Mouse (Mus musculus) skeletal muscle tissue, postnatal 0 days (tissue): Measurements from ENCODE around the gene C730034F03Rik. TPM values are rescaled to one million over a fixed set of nuclear protein-coding genes. Genes with fewer than 3 reads are reported as not detected.

ENCODE experiments used
- polyA plus RNA-seq: library from polyadenylated mRNA; unstranded; fragments of >200 nt; fragmentation: Nextera tagmentation; extraction: Ambion mirVana; gene quantifications from 2 replicates; pipeline ENCODE4 v1.2.1, GENCODE M21; 2015

The C730034F03Rik gene
- 1.7 and 2.0 TPM in 2 replicates for polyA plus RNA-seq

GRCm38 (mm10) chr15:89429352-89430221 lies at the start of gene C730034F03Rik, which contains the start of the genes Gm44502 and Chkb:
Gene C730034F03Rik (plus strand): TSS chr15:89429589.
Gene Gm44502 (minus strand): TSS chr15:89429696.
Gene Chkb (minus strand): TSS chr15:89429908.

GRCm38 (mm10) chr15:89384617-89385016 lies 44.8 kb upstream of the C730034F03Rik start, which contains the start of gene Klhdc7b:
Gene Klhdc7b (plus strand): TSS chr15:89384917.

DNA sequence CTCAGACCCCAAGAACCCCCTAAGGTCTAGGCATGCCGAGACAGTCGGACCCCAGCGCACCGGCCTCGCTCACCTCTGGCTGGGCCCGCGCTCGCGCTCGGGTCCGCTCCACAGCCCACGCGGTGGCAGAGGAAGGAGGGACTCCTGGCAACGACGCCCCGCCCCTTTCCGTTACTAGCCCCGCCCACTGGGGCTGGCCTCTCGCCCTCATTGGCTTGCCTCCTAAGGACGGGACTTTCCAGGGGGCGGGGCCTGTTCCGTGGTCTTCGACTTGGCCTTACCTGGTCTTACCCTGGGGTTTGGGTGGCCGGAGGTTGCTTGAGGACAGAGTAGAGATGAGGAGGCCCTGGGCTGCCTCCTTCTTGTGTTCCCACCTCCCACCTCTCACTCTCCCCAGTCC lies 19.3 kb upstream of the C730034F03Rik start, which contains the start of gene Syce3:
Syce3 (minus strand) TSS at position 386 of the 400 bp plus-strand sequence.

DNA sequence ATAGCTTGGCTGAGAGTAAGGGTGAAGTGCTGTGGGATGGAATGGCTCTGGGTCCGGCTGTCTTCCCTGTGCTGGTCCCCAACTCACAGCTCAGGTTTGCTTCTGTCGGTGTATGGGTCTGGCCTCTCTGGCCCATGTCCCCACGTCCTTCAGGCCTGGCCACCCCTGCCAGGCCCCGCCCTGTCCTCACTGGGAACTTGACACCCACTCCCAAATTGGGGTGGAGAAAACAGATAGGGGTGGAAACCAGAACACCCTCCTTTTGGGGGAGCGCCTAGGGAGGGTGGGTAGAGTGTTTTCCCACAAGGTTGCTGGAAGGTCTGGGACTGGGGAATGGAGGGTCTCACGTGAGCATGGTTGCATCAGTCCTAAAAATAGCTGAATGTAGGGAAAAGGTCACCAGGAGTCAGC lies 3.7 kb upstream of the C730034F03Rik start, which contains the start of gene Cpt1b:
Cpt1b (minus strand) TSS at position 153 of the 411 bp plus-strand sequence.

DNA sequence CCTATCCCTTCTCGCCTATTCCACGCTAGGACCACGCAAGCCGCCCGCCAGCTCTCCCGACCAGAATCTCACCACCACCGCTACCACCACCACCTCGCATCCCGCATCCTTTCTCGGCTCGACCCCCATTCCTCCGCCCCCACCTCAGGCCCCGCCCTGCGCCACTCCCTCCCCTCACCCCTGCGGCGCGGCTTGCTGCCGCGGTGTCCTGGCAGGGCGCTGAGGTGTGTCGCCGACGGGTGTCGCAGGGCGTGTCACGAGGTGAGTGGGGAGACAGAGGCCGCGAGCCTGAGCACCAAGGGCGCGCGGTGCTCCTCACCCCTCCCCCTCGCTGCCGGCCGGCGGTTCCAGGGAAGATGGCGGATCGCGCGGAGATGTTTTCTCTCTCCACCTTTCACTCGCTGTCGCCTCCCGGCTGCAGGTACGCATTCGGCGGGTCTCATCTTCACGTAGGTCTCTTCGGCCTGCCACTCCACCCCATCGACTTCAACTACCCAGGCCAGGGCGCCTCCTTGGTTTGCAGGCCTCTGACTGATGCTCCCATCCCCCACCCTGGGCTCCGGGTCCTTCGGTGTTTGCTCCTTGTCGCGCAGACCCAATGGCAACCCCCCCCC lies 24.6 kb downstream of the C730034F03Rik start, which contains the start of gene Mapk8ip2:
Mapk8ip2 (plus strand) TSS at position 49 of the 614 bp plus-strand sequence.

GRCm38 (mm10) chr15:89477091-89477491 lies 47.7 kb downstream of the C730034F03Rik start, which contains the start of gene Arsa:
Gene Arsa (minus strand): TSS chr15:89477425.

Other genes with a start within 250 kb of the C730034F03Rik start
- 42.0 and 42.7 TPM in 2 replicates for gene Plxnb2, start 248.8 kb upstream of the C730034F03Rik start, polyA plus RNA-seq
- 14.0 and 17.0 TPM in 2 replicates for gene Dennd6b, start 233.1 kb upstream of the C730034F03Rik start, polyA plus RNA-seq
- gene Ppp6r2, start 218.0 kb upstream of the C730034F03Rik start, polyA plus RNA-seq, result 27.4 and 27.8 TPM in 2 replicates
- 23.1 and 26.3 TPM in 2 replicates for gene Sbf1, start 114.3 kb upstream of the C730034F03Rik start, polyA plus RNA-seq
- gene Adm2, start 106.9 kb upstream of the C730034F03Rik start, polyA plus RNA-seq, result not detected in 2 replicates
- not detected in 2 replicates for gene Miox, start 95.2 kb upstream of the C730034F03Rik start, polyA plus RNA-seq
- 27.3 and 34.7 TPM in 2 replicates for gene Lmf2, start 73.9 kb upstream of the C730034F03Rik start, polyA plus RNA-seq
- 58.0 and 70.8 TPM in 2 replicates for gene Ncaph2, start 73.9 kb upstream of the C730034F03Rik start, polyA plus RNA-seq
- 6.5 and 7.5 TPM in 2 replicates for gene Sco2, start 55.7 kb upstream of the C730034F03Rik start, polyA plus RNA-seq
- 0.96 and 1.4 TPM in 2 replicates for gene Tymp, start 52.5 kb upstream of the C730034F03Rik start, polyA plus RNA-seq
- gene Odf3b, start 50.3 kb upstream of the C730034F03Rik start, polyA plus RNA-seq, result 0.61 and 1.2 TPM in 2 replicates
- not detected in 2 replicates for gene Klhdc7b, start 44.7 kb upstream of the C730034F03Rik start, polyA plus RNA-seq
- gene Syce3, start 19.1 kb upstream of the C730034F03Rik start, polyA plus RNA-seq, result not detected in 2 replicates
- gene Cpt1b, start 3.7 kb upstream of the C730034F03Rik start, polyA plus RNA-seq, result 150 and 169 TPM in 2 replicates
- 0.17 and 0.41 TPM in 2 replicates for gene Gm44502, start 107 bp downstream of the C730034F03Rik start, polyA plus RNA-seq
- 71.2 and 83.3 TPM in 2 replicates for gene Chkb, start 319 bp downstream of the C730034F03Rik start, polyA plus RNA-seq
- 0.14 and 0.15 TPM in 2 replicates for gene Mapk8ip2, start 24.3 kb downstream of the C730034F03Rik start, polyA plus RNA-seq
- 12.0 and 13.8 TPM in 2 replicates for gene Arsa, start 47.8 kb downstream of the C730034F03Rik start, polyA plus RNA-seq
- 0.40 and 0.82 TPM in 2 replicates for gene Shank3, start 70.0 kb downstream of the C730034F03Rik start, polyA plus RNA-seq
- 0.14 TPM in 1 of 2 replicates, not detected in the other for gene Acr, start 138.7 kb downstream of the C730034F03Rik start, polyA plus RNA-seq
- gene Rabl2, start 162.3 kb downstream of the C730034F03Rik start, polyA plus RNA-seq, result 10.2 and 10.9 TPM in 2 replicates